Mouse (Mus musculus) liver, embryonic 13.5 days (tissue): ENCODE results near the gene Pfdn6. TPM values are rescaled to one million over a fixed set of nuclear protein-coding genes. Genes with fewer than 3 reads are reported as not detected.
"Not testable (repeated sequence)": the region's sequence is repeated elsewhere in the genome, so short reads cannot be mapped to it uniquely, and the experiment has no call there.

Experiments used
- ATAC-seq: fragments of 200-750 bp; cut with Nextera tagmentation; 2 replicates; pipeline ENCODE4 v1.8.0; 2017; ENCODE audit warnings: low read depth, mild to moderate bottlenecking, moderate number of reproducible peaks, moderate library complexity
- DNase-seq: peaks from one replicate; pipeline ENCODE4 v3.0.0; 2022
- H3K27ac ChIP-seq: fragments of 300-500 bp; sonication (generic); 2 replicates; pipeline ENCODE4 v1.5.1; 2015; ENCODE audit warnings: moderate library complexity, mild to moderate bottlenecking, inconsistent platforms
- H3K27me3 ChIP-seq: fragments of 300-500 bp; sonication (generic); 2 replicates; pipeline ENCODE4 v1.6.1; 2015; ENCODE audit warnings: mild to moderate bottlenecking, inconsistent platforms
- H3K36me3 ChIP-seq: fragments of 300-500 bp; sonication (generic); 2 replicates; pipeline ENCODE4 v1.6.1; 2015; ENCODE audit warnings: mild to moderate bottlenecking, inconsistent platforms
- H3K4me1 ChIP-seq: fragments of 300-500 bp; sonication (generic); replicated peaks from 2 replicates; pipeline ENCODE4 v1.6.1; 2015; ENCODE audit warnings: inconsistent platforms
- H3K4me2 ChIP-seq: fragments of 300-500 bp; sonication (generic); 2 replicates; pipeline ENCODE4 v1.6.1; 2015; ENCODE audit warnings: inconsistent platforms, mild to moderate bottlenecking, moderate library complexity
- H3K4me3 ChIP-seq: fragments of 300-500 bp; sonication (generic); replicated peaks from 2 replicates; pipeline ENCODE4 v1.5.1; 2015; ENCODE audit warnings: mild to moderate bottlenecking, inconsistent platforms
- H3K9ac ChIP-seq: fragments of 300-500 bp; sonication (generic); 2 replicates; pipeline ENCODE4 v1.6.1; 2015; ENCODE audit warnings: mild to moderate bottlenecking, inconsistent platforms
- H3K9me3 ChIP-seq: fragments of 300-500 bp; sonication (generic); replicated peaks from 2 replicates; pipeline ENCODE4 v1.6.1; 2016; ENCODE audit warnings: inconsistent platforms
- WGBS: fragments of 180-500 bp; shearing (Covaris S2); methylation state at CpG from one replicate; pipeline ENCODE4 v1.1.7; 2015; ENCODE audit not compliant: insufficient replicate concordance; 5-methylcytosine and 5-hydroxymethylcytosine counted together
- polyA plus RNA-seq: library from polyadenylated mRNA; unstranded; fragments of >200 nt; fragmentation: Nextera tagmentation; extraction: Ambion mirVana; gene quantifications from 2 replicates; pipeline ENCODE4 v1.2.1, GENCODE M21; 2015

The Pfdn6 gene
- polyA plus RNA-seq, 1 experiment from 2014 or later = 153 TPM

- H3K36me3 ChIP-seq = peaks cover 63% of the 10 kb centered on the region
- no peak for ATAC-seq
These were observed 14.8 kb upstream of the Pfdn6 start for GRCm38 (mm10) chr17:33954646-33955554.

GRCm38 (mm10) chr17:33953961-33954565 is 13.9 kb upstream of the Pfdn6 start:
- 16% methylated on average over 5 of the region's 5 CpGs for WGBS
- H3K9me3 ChIP-seq = no peaks in the 10 kb centered on the region
- H3K9ac ChIP-seq = peak overlapping the region; percentile 97
- no peak for DNase-seq
- peak overlapping the region; percentile 92 for H3K27ac ChIP-seq
- H3K27me3 ChIP-seq = no peaks in the 10 kb centered on the region
- H3K4me3 ChIP-seq = peak overlapping the region; percentile 97
- H3K4me1 ChIP-seq = peaks cover 74% of the 10 kb centered on the region
- ATAC-seq = no peak
- H3K36me3 ChIP-seq = peaks cover 63% of the 10 kb centered on the region
- H3K4me2 ChIP-seq = peak overlapping the region; percentile 96

More at GRCm38 (mm10) chr17:33954646-33955554, 14.8 kb upstream of the Pfdn6 start:
- under 1% methylated on average over 33 of the region's 33 CpGs for WGBS
- peak overlapping the region; percentile 96 for H3K4me2 ChIP-seq
- H3K27ac ChIP-seq = peak overlapping the region; percentile 92
- peak overlapping the region; percentile 97 for H3K9ac ChIP-seq
- peaks cover 68% of the 10 kb centered on the region for H3K4me1 ChIP-seq
- no peaks in the 10 kb centered on the region for H3K9me3 ChIP-seq
- H3K27me3 ChIP-seq = no peaks in the 10 kb centered on the region
- no peak for DNase-seq
- peak overlapping the region; percentile 97 for H3K4me3 ChIP-seq

GRCm38 (mm10) chr17:33953310-33953709 is 13.2 kb upstream of the Pfdn6 start:
- H3K4me1 ChIP-seq = peaks cover 82% of the 10 kb centered on the region
- peak overlapping the region; percentile 97 for H3K9ac ChIP-seq
- DNase-seq (no peak), ATAC-seq (no peak)
- 53% methylated on average over 3 of the region's 3 CpGs for WGBS
- peak overlapping the region; percentile 96 for H3K4me2 ChIP-seq
- peaks cover 63% of the 10 kb centered on the region for H3K36me3 ChIP-seq
- H3K4me3 ChIP-seq = peak overlapping the region; percentile 97
- H3K9me3 ChIP-seq = no peaks in the 10 kb centered on the region
- peak overlapping the region; percentile 92 for H3K27ac ChIP-seq
- no peaks in the 10 kb centered on the region for H3K27me3 ChIP-seq

- 60% methylated on average over 4 of the region's 4 CpGs for WGBS
- H3K36me3 ChIP-seq = peaks cover 63% of the 10 kb centered on the region
- DNase-seq = no peak
These were observed 12.7 kb upstream of the Pfdn6 start for GRCm38 (mm10) chr17:33952879-33953278.

DNA sequence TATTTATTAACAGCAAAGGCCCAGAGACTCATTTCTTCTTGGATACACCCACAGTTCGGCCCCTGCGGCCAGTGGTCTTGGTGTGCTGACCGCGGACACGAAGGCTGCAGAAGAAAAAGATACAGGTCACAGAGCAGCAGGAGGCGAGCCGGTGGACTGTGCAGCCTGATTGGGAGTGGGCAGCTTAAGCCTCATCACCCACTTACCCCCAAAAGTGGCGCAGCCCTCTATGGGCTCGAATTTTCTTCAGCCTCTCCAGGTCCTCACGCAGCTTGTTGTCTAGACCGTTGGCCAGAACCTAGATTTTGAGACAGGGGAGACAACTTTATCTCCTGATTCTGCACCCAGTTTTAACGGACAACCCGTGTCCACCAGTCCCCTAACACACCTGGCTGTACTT is 11.9 kb upstream of the Pfdn6 start:
- H3K4me1 ChIP-seq = peaks cover 78% of the 10 kb centered on the region
- not testable (repeated sequence) for H3K9me3 ChIP-seq, DNase-seq, H3K27me3 ChIP-seq, ATAC-seq
- H3K9ac ChIP-seq = peak overlapping the region; percentile 97
- peak overlapping the region; percentile 97 for H3K4me3 ChIP-seq
- WGBS = 54% methylated on average over 13 of the region's 13 CpGs
- H3K4me2 ChIP-seq = peak overlapping the region; percentile 96
- H3K36me3 ChIP-seq = peaks cover 63% of the 10 kb centered on the region
- peak overlapping the region; percentile 92 for H3K27ac ChIP-seq

More at GRCm38 (mm10) chr17:33952879-33953278, 12.7 kb upstream of the Pfdn6 start:
- Histone ChIP-seq H3K4me3 (peak overlapping the region; percentile 97), H3K9ac (peak overlapping the region; percentile 97), H3K9me3 (no peaks in the 10 kb centered on the region), H3K4me1 (peaks cover 85% of the 10 kb centered on the region), H3K27ac (peak overlapping the region; percentile 92), H3K27me3 (no peaks in the 10 kb centered on the region), H3K4me2 (peak overlapping the region; percentile 96)
- no peak for ATAC-seq

GRCm38 (mm10) chr17:33951021-33951946 is 11.1 kb upstream of the Pfdn6 start, which contains the start of gene B3galt4:
TSS of gene B3galt4 (minus strand) at chr17:33951488.
- DNase-seq (peak; percentile 78), ATAC-seq (peak; percentile 77)
- under 1% methylated on average over 45 of the region's 45 CpGs for WGBS
- peak within 1 kb of the TSS; percentile 96 for H3K4me2 ChIP-seq
- peak within 1 kb of the TSS; percentile 97 for H3K4me3 ChIP-seq
- peak within 1 kb of the TSS; percentile 92 for H3K27ac ChIP-seq
- peak within 1 kb of the TSS; percentile 97 for H3K9ac ChIP-seq
- H3K9me3 ChIP-seq = no peaks in the 10 kb centered on the region
- peaks cover 69% of the 10 kb centered on the region for H3K36me3 ChIP-seq
- no peaks in the 10 kb centered on the region for H3K27me3 ChIP-seq
- H3K4me1 ChIP-seq = peaks cover 73% of the 10 kb centered on the region

GRCm38 (mm10) chr17:33950131-33950625 is 10.0 kb upstream of the Pfdn6 start:
- peaks cover 80% of the 10 kb centered on the region for H3K36me3 ChIP-seq
- peak overlapping the region; percentile 92 for H3K27ac ChIP-seq
- H3K27me3 ChIP-seq = no peaks in the 10 kb centered on the region
- peak overlapping the region; percentile 97 for H3K9ac ChIP-seq
- peak overlapping the region; percentile 97 for H3K4me3 ChIP-seq
- peaks cover 72% of the 10 kb centered on the region for H3K4me1 ChIP-seq
- WGBS = 74% methylated on average over 10 of the region's 10 CpGs
- no peak for DNase-seq
- no peak for ATAC-seq
- H3K4me2 ChIP-seq = peak overlapping the region; percentile 96
- no peaks in the 10 kb centered on the region for H3K9me3 ChIP-seq

GRCm38 (mm10) chr17:33948905-33949537 is 8.9 kb upstream of the Pfdn6 start:
- no peak overlapping the region for H3K27ac ChIP-seq
- no peak overlapping the region for H3K4me2 ChIP-seq
- DNase-seq (no peak), ATAC-seq (no peak)
- WGBS = 81% methylated on average over 19 of the region's 19 CpGs
- no peaks in the 10 kb centered on the region for H3K27me3 ChIP-seq
- H3K9ac ChIP-seq = 0 out of 2 replicates have a peak overlapping the region, but pooled peaks have one; percentile 9
- no peak overlapping the region for H3K4me3 ChIP-seq
- no peaks in the 10 kb centered on the region for H3K9me3 ChIP-seq
- peaks cover 65% of the 10 kb centered on the region for H3K4me1 ChIP-seq
- H3K36me3 ChIP-seq = peaks cover 84% of the 10 kb centered on the region

GRCm38 (mm10) chr17:33948090-33948904 is 8.2 kb upstream of the Pfdn6 start:
- no peak for DNase-seq
- Histone ChIP-seq H3K27me3 (no peaks in the 10 kb centered on the region), H3K9ac (no peak overlapping the region), H3K9me3 (no peaks in the 10 kb centered on the region), H3K4me2 (no peak overlapping the region), H3K4me3 (no peak overlapping the region), H3K4me1 (peaks cover 57% of the 10 kb centered on the region), H3K27ac (0 out of 2 replicates have a peak overlapping the region, but pooled peaks have one; percentile 11), H3K36me3 (peaks cover 84% of the 10 kb centered on the region)
- WGBS = 83% methylated on average over 22 of the region's 22 CpGs
- no peak for ATAC-seq
